Mouse (Mus musculus): Measurements from ENCODE around the gene Unc45b.

Gene Unc45b

DNA sequence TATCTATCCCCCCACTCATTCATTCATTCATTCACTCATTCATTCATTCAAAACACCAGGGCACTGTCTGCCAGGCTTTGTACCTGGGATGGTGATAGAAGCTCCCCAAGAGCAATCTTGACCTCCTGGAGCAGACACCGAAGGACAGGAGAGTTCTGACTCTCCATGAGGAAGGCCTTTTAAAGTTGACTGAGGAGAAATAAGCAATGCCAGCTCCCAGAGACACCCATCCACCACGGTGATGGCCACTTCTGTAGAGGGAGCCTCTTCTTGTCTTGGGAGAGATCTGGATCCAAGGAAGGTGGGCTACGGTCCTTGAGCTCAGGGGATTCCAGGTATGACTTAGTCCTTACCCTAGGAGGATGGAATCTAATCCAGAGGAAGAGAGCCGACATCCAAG is at the start of gene Unc45b:
Unc45b (plus strand) TSS at position 301 of the 400 bp plus-strand sequence.
- DNase-seq (ENCODE audit: low spot score), result no peak

DNA sequence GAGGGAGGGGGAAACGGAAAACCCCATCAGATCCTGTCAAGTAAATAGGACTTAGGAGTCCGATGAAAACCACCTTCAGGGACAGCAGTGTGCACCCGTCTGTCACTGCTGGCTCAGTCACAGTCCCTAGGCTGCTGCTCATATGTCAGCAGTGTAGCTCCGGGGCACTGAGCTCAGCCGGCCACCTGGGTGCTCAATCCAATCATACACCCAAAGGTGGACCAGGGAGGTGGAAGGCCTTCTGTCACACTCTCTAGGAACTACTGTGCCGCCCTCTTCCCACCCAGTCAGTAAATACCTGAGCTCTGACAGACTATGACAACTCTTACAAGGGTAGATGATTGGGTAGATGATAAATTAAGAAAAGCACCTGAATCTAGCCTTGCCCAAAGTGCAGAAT is 49.6 kb upstream of the Unc45b start:
- DNase-seq (ENCODE audit: low spot score), result no peak

DNA sequence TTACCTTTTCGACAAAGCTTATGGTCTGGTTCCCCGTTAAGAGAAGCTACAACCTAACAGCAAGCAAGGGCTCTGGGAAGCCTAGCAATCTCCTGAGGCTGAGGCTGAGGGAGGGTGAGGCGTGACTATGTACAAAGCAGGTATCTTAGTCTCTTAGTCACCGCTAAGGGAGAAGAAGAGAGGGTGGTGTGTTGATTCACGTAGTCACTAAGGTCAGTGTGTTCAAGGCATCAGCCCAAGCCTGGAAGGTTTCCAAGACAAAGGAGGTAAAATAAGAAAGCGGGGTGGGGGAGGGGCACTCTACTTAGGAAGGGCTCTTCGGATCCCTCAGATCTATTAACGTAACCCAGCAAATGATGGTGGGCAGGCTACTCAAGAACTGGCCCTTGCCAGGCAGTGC is 48.8 kb upstream of the Unc45b start:
- no peak for DNase-seq (ENCODE audit: low spot score)

DNA sequence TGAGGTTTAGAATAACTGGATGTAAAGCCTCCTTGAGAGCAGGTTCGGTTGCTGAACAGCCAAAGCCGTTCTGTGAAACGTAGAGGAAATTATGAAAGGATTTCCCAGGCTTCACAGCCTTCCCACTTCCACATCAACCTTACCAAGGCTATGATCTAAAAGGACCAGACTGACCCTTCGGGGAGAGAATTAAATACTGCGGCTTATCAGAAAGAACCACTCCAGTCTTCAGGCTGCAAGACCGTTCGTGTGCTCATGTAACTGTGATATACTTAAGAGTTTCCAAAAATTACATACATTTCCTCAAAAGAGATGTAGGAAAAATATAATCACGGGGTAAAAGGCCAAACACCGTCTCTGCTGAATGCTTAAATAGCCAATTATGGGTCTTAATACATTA is 47.7 kb upstream of the Unc45b start:
- no peak for DNase-seq (ENCODE audit: low spot score)

DNA sequence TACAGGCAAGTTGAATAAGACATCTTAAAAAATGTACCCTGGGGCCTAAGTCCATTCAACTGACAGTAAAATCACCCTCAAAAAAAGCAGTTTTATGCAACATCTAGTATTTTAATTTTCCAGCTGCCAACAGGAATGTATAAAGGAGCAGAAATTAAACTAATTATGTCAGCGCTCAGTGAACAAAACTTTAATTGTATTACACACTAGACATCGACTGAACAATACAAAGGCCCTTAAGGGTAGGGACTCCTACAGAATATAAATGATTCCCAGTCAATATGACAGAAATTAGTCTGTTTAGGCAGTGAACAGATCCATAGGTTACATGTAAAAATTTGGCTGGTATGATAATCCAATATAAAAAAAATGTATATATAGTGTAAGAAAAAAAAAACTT is 47.3 kb upstream of the Unc45b start:
- DNase-seq (ENCODE audit: low spot score), result no peak

DNA sequence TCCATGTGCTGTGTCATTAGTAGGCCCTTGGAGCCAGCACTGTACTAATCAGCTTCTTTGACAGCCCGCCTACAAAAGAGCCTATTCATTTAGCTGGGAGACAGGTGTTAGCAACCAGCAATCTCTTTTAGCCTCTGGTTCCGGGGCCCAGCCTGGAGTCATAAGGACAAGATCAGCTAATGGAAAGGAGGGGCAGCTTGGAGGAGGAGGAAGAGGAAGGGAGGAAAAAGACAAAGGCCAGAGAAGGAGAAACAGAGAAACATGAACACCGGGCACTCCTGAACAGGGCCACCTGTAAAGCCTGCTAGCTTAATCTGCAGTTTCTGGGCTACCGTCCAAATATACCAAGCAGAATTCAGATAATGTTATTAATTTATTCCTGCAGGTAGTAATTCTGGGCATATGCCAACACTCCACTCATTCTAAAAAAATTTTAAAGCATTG is 46.8 kb upstream of the Unc45b start:
- DNase-seq (ENCODE audit: low spot score), result no peak

DNA sequence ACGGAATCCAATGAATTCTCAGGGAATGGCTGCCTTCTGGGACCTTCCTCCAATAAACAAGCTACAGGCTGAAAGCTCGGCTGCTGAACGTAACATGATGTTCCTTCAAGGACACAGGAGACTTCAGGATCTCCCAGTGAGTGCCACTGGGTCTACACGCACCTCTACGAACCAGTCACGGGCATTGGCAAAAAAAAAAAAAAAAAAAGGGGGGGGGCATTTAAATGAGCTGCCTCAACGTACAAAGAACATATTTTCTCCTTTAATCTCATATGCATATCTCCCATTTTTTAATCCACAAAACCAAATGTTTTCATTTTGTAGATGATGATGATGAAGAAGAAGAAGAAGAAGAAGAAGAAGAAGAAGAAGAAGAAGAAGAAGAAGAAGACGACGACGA is 44.4 kb upstream of the Unc45b start:
- no peak for DNase-seq (ENCODE audit: low spot score)

DNA sequence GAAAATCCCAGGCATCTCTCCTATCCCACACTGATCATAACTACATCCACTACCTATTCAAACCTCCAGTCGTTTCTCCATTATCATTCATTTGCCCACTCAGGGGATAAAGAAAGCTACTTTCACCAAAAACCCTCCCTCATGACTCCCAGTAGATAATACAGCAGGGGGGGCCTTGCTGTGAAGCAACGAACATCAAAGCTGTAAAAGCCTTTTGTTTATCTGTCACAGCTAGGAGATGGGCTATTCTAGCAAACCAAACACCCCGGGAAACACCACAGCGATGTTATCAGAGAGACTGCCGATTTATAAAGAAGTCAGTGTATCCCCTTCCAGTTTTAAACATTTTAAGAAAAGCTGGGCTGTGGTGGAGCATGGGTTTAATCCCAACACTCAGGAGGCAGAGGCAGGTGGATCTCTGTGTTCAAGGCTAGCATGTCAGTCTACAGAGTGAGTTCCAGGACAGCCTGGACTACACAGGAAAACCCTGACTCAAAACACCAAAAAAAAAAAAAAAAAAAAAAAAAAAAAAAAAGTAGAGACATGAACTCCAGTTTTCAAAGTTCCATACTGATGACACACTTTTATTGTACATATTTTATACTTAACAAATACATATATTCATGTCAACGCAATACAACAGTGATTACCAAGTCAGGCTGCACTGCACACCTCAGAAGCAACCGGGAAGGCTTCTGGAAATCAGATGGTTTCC is 43.3 kb upstream of the Unc45b start:
- no peak for DNase-seq (ENCODE audit: low spot score)

DNA sequence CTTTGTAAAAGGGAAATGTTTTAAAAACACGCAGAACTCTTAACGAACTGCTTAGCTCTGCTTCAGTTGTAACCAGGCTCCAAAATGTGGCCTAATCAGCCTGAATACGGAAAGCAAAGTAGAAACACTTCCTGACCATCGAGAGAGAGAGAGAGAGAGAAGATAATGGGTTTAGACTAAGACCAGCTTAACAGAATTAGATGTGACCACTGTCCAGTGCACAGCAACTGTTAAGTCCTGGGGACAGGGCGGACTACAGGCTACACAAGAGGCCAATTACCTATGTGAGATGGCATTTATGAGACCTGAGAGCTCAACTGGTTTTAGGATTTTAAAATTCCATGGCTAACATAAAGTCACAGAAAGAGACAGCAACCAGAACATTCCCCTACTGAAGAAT is 42.4 kb upstream of the Unc45b start:
- DNase-seq (ENCODE audit: low spot score), result no peak

DNA sequence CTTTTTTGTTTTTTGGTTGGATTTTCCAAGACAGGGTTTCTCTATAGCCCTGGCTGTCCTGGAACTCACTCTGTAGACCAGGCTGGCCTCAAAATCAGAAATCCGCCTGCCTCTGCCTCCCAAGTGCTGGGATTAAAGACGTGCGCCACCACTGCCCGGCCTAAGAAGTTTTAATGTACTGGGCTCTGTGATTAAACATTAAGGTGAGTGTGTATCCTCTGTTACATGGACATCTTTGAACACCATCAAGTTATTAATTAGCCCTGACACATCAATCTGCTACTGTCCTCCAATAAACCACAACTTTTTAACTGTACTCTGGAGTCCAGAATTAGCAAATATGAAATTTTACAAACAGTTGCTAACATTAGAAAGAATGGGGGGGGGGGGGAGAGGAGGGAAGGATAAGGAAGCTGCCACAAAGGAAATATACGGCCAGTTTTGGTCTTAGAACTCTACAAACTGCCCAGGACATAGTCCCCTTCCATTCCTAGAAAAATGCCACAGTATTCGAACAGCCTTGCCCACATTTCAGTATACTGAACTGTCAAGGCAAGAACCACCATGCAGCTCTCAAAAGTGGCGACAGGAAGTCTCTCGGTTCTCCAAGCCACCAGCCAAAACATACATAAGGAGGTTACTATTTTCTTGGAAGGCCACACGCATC is 40.7 kb upstream of the Unc45b start:
- DNase-seq (ENCODE audit: low spot score), result no peak

DNA sequence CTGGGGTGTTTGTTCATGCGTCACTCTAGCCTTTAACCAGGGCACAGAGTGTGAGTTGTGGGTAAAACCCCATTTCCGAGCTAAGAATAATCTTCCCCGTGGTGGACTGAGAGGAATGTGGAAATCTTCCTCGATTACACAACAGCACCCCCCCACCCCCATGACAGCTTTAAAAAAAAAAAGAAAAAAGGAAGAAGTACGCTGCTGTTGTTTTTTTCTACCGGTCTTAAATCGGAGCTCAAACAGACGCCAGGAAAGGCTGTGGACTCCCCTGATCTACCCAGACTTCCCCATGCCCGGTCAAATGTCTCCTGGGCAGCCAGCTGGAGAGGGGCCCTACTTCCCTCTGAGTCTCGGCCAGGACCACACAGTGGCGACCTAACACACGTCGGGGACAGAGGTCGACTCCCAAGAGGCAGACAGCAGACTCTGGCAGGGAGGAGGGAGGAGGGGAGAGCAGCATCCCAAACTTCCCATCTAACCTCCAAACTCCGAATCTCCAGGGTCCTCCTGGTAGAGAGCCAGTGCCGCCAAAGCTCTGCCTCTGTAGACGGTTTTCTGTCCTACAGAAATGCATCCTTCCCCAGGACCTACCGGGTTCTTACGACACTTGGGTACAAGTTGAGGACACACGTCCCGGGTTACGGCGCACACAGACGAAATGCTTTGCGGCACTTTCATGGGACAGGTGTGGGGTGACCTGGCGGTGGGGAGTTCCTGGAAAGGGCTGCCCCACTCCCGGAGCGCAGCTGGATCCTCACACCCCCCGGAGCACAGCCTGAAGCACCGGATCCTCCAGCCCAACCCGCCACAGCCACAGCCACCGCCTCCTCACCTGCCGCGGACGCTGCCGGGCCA is 39.9 kb upstream of the Unc45b start:
- peak; percentile 71 for DNase-seq (ENCODE audit: low spot score)

DNA sequence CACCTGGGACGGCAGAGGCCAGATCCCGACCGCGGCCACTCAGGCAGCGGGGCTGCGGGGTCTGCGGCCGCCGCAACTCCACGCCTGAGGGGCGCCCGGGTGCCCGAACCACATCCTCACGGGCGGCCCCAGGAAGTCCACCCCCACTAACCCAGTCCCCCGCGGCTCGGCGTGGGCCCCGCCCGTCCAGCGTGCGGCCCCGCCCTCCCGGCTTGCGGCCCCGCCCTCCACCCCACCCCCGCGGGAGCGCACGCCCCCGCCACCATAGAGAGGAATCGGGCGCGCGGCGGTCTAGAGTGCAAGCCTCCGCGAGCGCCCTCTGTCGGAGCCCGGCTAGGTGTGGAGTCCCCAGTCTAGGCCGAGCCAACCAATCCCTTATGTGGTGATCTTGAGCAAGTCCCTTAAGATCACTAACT is 39.3 kb upstream of the Unc45b start, which contains the start of gene Rffl:
Rffl (minus strand) TSS at position 180 of the 416 bp plus-strand sequence.
- peak; percentile 91 for DNase-seq (ENCODE audit: low spot score)

DNA sequence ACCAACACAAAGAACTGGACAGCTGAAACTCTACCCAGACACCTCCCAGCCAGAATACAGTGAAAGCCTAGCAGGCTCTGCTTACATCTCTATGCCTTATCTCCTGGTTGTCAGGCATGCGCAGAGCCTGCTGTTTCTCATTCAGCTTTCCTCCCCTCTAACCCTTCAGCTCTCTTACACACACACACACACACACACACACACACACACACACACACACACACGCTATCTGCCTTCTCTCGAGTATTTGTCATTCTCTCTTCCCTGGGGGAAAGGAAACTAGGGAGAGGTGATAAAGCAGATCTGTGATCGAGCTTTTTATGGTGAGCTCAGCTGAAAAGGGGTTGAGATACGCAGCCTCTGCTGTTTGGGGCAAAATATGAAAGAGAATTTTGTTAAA is 35.4 kb upstream of the Unc45b start:
- no peak for DNase-seq (ENCODE audit: low spot score)

DNA sequence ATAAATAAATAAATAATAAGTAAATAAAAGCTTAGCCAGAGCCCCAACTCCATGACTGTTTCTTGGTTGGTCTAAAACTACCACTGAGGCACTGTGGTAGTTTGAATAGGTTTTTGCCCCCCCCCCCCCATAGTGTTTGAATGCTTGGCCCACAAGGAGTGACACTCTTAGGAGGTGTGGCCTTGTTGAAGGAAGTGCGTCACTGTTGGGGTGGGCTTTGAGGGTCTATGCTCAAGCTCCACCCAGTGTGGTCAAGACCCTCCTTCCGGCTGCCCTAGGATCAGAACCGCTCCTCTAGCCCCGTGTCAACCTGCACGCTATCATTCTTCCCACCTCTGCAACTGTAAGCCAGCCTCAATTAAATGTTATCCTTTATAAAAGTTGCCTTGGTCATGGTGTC is 34.7 kb upstream of the Unc45b start:
- no peak for DNase-seq (ENCODE audit: low spot score)

DNA sequence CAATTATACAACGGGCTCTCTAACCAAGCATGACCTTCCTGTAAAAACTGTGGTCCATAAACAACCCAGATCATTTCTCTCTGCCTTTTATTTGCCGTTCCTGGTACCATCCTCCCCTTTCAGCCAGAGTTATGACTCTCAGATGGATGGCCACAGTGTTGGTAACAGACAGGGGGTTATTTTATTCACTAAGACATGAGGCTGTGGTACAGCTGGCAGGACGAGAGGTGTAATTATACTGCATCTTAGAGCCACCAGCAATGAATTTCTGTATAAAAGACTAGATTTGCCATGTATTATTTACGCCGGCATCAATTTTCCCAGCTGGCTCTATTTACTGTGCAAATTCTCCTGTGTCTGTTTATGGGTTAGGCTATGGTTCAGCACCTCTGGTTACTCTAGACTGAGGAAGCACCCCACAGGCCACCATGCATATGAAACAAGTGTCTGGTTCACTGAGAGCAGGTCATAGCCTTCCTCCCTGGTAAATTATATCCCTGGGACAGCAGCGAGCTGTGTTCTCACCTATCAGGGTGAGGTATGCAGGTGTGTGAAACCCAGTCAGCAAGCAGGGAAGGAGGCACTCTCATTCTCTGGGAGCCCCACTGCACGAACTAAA is 32.5 kb upstream of the Unc45b start:
- DNase-seq (ENCODE audit: low spot score), result no peak

DNA sequence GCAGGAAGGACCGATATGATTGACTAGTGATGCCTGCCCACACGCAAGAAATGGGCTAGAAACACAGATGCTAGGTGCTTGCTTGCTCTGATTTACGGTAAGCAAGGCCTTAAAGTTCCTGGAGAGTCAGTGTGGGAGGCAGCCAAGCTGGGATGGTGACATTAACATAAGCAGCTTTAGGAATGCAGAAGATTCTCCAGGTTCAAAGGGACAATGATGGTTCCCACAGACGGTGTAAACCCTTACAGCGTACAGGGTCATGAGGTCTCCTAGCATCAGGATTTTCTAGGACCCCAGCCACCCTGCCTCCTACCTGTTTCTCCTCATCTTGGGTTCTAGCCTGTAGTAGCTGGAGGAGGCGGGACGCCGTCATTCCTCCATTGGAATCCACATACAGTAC is 27.2 kb upstream of the Unc45b start:
- no peak for DNase-seq (ENCODE audit: low spot score)

DNA sequence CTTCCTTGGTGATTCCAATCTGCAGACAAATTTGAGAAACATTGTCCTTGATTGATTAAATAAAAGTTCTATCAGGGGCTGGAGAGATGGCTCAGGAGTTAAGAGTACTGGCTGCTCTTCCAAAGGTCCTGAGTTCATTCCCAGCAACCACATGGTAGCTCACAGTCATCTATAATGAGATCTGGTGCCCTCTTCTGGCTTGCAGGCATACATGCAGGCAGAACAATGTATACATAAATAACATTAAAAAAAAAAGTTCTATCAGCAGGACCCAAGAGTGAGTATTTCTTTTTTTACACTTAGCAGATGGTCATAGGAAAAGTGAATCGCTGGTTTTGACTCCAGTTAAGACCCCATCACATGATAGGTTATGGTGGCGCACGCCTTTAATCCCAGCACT is 23.8 kb upstream of the Unc45b start:
- peak; percentile 9 for DNase-seq (ENCODE audit: low spot score)

DNA sequence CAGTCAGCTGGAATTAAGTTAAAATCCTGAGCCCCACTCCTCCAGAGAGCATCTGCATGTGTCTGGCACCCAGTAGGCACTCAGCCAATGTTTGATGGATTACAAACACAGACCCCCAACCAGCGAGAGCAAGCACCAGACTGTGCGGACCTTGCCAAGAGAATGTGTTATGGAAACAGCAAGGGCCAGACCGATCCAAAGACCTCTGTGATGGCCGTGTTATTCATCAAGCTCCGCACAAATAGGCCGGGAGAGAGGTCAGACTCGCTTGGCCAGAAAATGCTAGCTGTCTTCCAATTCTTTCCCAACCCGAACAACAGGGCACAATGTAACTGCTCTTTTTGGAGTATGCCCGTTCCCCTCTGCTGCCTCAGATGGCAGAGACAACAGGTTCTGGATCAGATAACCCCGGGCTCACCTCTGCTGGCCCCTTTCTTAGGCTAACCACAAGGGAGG is 21.8 kb upstream of the Unc45b start:
- DNase-seq (ENCODE audit: low spot score), result no peak

DNA sequence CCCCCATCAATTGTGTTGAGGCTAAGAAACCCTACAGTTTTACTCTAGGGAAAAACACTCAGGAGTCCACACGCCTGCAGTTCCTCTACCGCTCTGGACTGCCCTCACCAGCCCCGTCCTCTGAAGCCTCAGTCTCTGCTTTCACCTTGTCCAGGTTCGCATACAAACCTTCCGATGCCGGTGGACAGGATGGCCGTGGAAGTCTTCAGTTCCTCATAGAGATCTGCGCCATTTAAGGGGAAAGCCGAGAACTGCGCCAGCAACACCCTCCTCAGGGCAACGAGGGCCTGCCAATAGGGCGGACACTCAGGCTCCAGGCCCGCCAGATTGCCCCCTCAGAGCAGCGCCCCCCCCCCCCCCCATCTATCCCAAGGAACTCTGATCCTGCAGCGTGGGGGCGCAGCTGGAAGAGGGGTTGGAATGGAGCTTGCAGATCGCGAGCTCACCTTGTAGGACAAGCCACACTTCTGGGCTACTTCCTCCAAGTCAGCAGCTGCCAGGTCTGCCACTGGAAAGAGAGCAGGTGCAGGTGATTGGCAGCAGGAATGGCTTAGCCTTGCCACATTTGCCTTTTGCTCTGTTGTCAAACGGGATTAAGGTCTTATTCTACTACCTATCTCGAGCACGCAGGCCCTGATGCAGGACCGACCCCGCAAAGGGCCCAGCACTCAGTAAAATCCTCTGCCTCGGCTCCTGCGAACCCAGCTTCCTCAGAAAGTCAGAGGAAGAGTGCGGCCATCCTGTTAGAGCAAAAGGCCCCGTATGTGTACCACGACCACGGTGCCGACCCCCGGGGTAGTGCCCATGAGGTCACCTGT is 20.6 kb upstream of the Unc45b start:
- DNase-seq (ENCODE audit: low spot score), result no peak

DNA sequence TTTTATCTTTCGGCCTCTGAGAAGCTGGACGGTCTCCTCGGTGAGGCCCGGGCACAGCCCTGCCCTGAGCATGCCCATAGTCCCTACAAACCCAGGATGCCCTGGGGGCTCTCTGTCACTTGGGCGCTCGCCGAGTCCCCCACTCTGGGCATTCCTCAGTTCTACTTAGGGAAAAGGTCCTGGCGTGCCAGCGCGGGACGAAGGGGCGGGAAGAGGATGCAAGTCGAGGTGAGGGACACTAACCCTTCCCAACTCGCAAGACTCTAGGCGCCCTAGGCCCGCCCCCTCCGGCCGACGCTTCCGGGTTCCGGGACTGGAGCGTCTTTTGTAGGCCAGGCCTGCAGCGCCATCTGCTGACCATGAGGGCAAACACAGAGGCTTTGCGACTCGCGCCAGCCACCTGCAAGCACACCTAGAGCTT is 20.0 kb upstream of the Unc45b start, which contains the start of gene Rad51d:
Rad51d (minus strand) TSS at position 273 of the 421 bp plus-strand sequence.
- DNase-seq (ENCODE audit: low spot score), result peak; percentile 91

DNA sequence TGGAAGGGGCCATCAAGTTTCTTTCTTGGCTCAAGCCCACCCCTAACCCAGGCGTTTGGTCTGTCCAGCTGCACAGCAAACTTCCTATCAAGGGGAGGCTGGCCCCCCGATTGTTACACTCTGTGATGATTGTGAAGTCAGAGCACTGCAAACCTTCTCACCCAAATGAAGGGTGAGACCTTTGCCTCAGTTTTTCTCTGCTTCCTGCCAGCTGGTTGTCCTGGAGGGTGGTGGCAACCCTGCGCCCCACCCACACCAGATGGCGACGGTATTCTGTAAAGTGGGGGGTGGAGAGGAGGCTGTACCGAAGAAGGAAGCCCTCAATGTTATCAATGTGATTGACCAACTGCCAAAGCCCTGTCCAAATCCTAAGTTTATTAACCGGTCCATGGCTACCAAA is 18.4 kb upstream of the Unc45b start, which contains the start of gene Fndc8:
Fndc8 (plus strand) TSS at position 189 of the 400 bp plus-strand sequence.
- no peak for DNase-seq (ENCODE audit: low spot score)
